ENCODE assay signal across 29 mouse cellular contexts in genomic region chr4:58317536-58317935, GRCm38 (mm10). TPM values are rescaled to one million over a fixed set of nuclear protein-coding genes. Genes with fewer than 3 reads are reported as not detected.
DNase-seq lines count a peak whose midpoint lies in the region; ATAC-seq and TF ChIP-seq lines count a peak whose summit lies in the region.
"Had no signal": no experiment of that assay in that cellular context is flagged by ENCODE, and none has a peak within 500 bp of the region (broad histone marks: within the 10 kb centered on the region; RNA-seq: fewer than 3 reads in every experiment).

No protein-coding gene starts in this region.

- WGBS in kidney, adult 2 months: 93% methylated on average over 3 of the region's 3 CpGs

- no peaks in the 10 kb centered on the region for H3K27me3 ChIP-seq in kidney, adult 2 months (replicated peaks; ENCODE audit: control insufficient read depth, insufficient read depth, low read length)
- H3K27me3 ChIP-seq: embryonic facial prominence, embryonic 13.5 days; forebrain, embryonic 12.5 days; forebrain, embryonic 15.5 days; heart, embryonic 13.5 days; hindbrain, embryonic 12.5 days; hindbrain, embryonic 15.5 days had no signal

- no peak overlapping the region for H3K27ac ChIP-seq in gastrocnemius, adult 2 months
- H3K27ac ChIP-seq in kidney, adult 2 months (ENCODE audit: insufficient read depth, low read depth, low read length): no peak overlapping the region
- H3K27ac ChIP-seq: embryonic facial prominence, embryonic 10.5 days; embryonic facial prominence, embryonic 13.5 days; forebrain, embryonic 12.5 days; forebrain, embryonic 15.5 days; heart, adult 2 months; heart, embryonic 10.5 days; heart, embryonic 13.5 days; hindbrain, embryonic 12.5 days; hindbrain, embryonic 15.5 days had no signal

- DNase-seq in gastrocnemius, adult 2 months: peak; percentile 33
- no peak for DNase-seq in gastrocnemius, postnatal 10 days
- DNase-seq in A20 (ENCODE audit: low read depth, low spot score): peak; percentile 1
- DNase-seq in monocyte, adult 2 months (ENCODE audit: low read depth in 1 of 2, low spot score in 2 of 2): peak; percentile 8 to 24
- no peak for DNase-seq in kidney, adult 2 months
- no peak for DNase-seq in lung, postnatal 25 days (ENCODE audit: low spot score)
- DNase-seq in spleen, postnatal 14 days (ENCODE audit: low spot score in 2 of 2): no peak
- DNase-seq: adrenal gland, adult 2 months; adrenal gland, postnatal 14 days; B cell, adult 2 months; cerebellum, adult 11 months; cerebellum, adult 2 months; cerebellum, adult 9-11 months; cerebellum, postnatal 25 days; embryo, embryonic 11 days; gastrocnemius, postnatal 14 days; heart, adult 2 months had no signal

- no peaks in the 10 kb centered on the region for H3K36me3 ChIP-seq in kidney, adult 2 months (ENCODE audit: control insufficient read depth, insufficient read depth, low read length)
- H3K36me3 ChIP-seq: embryonic facial prominence, embryonic 10.5 days; embryonic facial prominence, embryonic 13.5 days; forebrain, embryonic 12.5 days; forebrain, embryonic 15.5 days; heart, embryonic 10.5 days; heart, embryonic 13.5 days; hindbrain, embryonic 12.5 days; hindbrain, embryonic 15.5 days had no signal

- peaks cover 12% of the 10 kb centered on the region for H3K4me1 ChIP-seq in kidney, adult 2 months (ENCODE audit: control insufficient read depth, insufficient read depth, low read length)
- H3K4me1 ChIP-seq: embryonic facial prominence, embryonic 10.5 days; embryonic facial prominence, embryonic 13.5 days; forebrain, embryonic 12.5 days; forebrain, embryonic 15.5 days; heart, embryonic 10.5 days; hindbrain, embryonic 12.5 days; hindbrain, embryonic 15.5 days had no signal

- TF ChIP-seq CTCF in gastrocnemius, adult 2 months (IDR thresholded peaks at IDR 0.05): no peak
- no peak for TF ChIP-seq CTCF in kidney, adult 2 months (conservative IDR thresholded peaks at IDR 0.05; ENCODE audit: insufficient read depth, insufficient read length, low read depth, low read length)

- H3K4me3 ChIP-seq in gastrocnemius, adult 2 months: no peak overlapping the region
- no peak overlapping the region for H3K4me3 ChIP-seq in kidney, adult 2 months (ENCODE audit: insufficient read depth, low read depth, low read length)
- H3K4me3 ChIP-seq: embryonic facial prominence, embryonic 10.5 days; embryonic facial prominence, embryonic 13.5 days; erythroblast, embryonic 14.5 days; forebrain, embryonic 12.5 days; forebrain, embryonic 15.5 days; heart, adult 2 months; heart, embryonic 10.5 days; heart, embryonic 13.5 days; hindbrain, embryonic 12.5 days; hindbrain, embryonic 15.5 days had no signal

- intact Hi-C loops in gastrocnemius, adult 2 months (cut with DNase I): no loop called here

- no peak for TF ChIP-seq POLR2A in kidney, adult 2 months (IDR thresholded peaks at IDR 0.05; ENCODE audit: low read depth, low read length)

- ATAC-seq in granulocyte monocyte progenitor cell, adult 5-6 weeks (replicated peaks; ENCODE audit: poor library complexity, severe bottlenecking): peak; percentile 100
- ATAC-seq: forebrain, embryonic 15.5 days had no signal

RNA-seq across cellular contexts. Expression of gene Musk, which starts 31.8 kb away (rescaled TPM):
- 10 to 100 TPM; 20.4 to 66.6 TPM for total RNA-seq in gastrocnemius, adult 2 months (2021)
- total RNA-seq in gastrocnemius, postnatal 10 days (2021): 10 to 100 TPM; 28.5 to 31.2 TPM
- not detected in 2 replicates for total RNA-seq in granulocyte monocyte progenitor cell, adult 5-6 weeks (2014; fragmentation: Nextera tagmentation)
- not detected in 2 replicates for total RNA-seq in granulocyte monocyte progenitor cell, adult 5-6 weeks (2017)
- polyA plus RNA-seq in kidney, adult 2 months (2012; rRNA removed): 0.26 and 0.38 TPM in 2 replicates
- total RNA-seq: hematopoietic stem cell, adult 5-6 weeks; MEL had no signal
- polyA plus RNA-seq: erythroblast, embryonic 14.5 days; heart, embryonic 10.5 days had no signal

Comparison
In these comparisons a context has a peak if more than half of its experiments do, and no peak if none do; other contexts are left out.
1. DNase-seq: peak in gastrocnemius, adult 2 months (single experiment), A20 (single experiment) and monocyte, adult 2 months (2 of 2); none in gastrocnemius, postnatal 10 days (single experiment), kidney, adult 2 months (single experiment), lung, postnatal 25 days (single experiment) and spleen, postnatal 14 days (0 of 2).
2. RNA of gene Musk, which starts 31.8 kb away (total RNA-seq): 20.4 to 66.6 TPM in gastrocnemius, adult 2 months and 28.5 to 31.2 TPM in gastrocnemius, postnatal 10 days; not detected in granulocyte monocyte progenitor cell, adult 5-6 weeks; every median in the first group is over 10 times any median in the second.